Mouse (Mus musculus): ENCODE measurements at regions not wholly inside any gene's neighbourhood (a gene's known extent, or its start where the extent isn't known, plus 50 kb on each side); places are given as distances from the start of the nearest gene placed in this dataset.

DNA sequence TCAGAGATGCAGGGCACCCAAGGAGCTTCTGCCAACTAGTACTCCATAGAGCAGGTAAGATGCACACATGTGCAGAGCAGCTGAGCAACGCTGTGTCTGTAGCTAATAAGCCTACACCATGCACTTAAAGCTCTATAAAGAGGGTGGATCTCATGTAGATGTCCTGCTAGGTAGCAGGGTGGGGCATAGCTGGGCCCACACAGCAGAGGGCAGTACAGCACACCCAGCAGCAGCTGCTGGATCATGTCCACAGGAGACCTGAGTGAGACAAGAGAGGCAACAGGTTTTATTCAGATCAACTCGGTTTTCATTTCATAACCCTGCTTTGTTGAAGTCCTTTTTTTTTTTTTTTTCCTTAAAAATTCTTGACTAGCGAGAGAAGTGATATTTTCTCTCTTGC is 151.5 kb upstream of the Gm10181 start:
- no peak for DNase-seq (ENCODE audit: low read depth in 2 of 2, low spot score in 2 of 2)

DNA sequence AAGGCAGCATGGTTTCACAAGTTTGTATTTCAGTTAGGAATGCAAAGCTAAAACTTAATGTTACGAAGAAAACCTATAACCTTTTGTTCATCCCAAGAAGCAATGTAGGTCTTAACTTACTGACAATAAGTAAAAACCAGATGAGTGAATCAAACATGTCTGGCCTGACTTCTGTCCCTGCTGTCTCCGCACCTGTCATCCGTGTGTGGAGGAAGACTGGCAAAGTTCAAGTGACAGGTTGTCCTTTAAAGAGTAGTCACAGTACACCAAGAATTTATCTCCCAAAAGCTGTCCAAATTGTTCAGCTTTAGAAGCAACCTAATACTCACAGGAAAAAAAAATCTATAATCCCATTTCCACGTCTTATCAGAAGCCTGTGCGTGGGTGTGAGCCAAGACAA is 146.3 kb upstream of the Gm10181 start:
- DNase-seq (ENCODE audit: low read depth in 2 of 2, low spot score in 2 of 2) = no peak

DNA sequence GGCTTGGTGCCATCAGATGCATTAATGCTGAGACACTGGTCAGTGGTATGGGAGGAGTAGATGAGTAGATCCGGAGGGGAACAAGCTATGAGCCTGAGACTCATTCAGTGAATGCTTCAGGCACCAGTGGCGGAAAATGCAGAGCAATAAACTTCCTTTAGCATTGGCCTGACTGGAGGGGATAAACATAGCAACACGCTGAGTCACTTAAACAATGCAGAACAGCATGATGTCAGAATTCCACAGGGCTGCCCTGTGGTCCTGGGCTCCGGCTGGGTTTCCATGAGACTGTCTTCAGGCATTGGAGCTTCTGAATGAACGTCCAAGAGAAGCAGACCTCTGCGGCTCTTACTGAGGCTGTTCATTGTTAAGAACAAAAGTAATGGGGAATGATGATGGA is 145.4 kb upstream of the Gm10181 start:
- no peak for DNase-seq (ENCODE audit: low read depth in 2 of 2, low spot score in 2 of 2)

DNA sequence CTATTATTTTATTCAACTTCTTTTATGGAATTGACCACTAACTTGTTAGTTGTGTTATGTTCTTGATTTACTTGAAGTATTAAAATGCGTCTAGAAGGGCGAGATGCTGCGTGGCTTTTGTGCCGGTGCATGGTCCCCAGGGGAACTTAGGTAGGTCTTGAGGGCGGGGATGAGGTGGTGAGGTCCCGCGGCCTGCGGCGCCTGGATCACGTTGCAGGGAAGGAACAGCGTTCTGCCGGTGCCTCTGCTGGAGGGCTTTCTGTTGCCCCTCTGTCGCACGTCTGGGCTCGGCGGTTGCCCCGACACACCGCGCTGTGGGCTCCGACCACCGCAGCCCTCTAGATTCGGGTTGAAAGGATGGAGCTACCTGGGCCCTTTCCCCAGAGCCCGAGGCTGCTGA is 136.7 kb upstream of the Gm10181 start:
- DNase-seq (ENCODE audit: low read depth in 2 of 2, low spot score in 2 of 2) = no peak

DNA sequence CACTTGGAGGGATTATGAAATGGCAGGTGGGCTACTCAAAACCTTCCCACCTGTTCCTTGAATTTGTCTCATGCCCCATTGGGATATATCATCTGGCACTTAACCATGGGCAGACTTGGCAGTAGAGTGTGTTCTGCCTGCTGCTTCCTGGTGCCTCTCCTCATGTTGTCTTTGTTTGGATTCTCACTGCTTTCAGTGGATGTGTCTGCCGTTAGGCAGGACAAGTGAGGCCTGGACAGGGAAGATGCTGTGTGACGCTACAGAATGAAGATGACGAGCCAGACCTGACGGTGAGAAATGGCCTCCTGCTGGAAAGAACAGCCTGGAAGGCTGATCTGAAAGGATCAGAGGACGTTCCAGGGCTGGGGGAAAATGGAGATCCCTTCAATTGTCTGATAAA is 133.6 kb upstream of the Gm10181 start:
- DNase-seq (ENCODE audit: low read depth in 2 of 2, low spot score in 2 of 2) = no peak

DNA sequence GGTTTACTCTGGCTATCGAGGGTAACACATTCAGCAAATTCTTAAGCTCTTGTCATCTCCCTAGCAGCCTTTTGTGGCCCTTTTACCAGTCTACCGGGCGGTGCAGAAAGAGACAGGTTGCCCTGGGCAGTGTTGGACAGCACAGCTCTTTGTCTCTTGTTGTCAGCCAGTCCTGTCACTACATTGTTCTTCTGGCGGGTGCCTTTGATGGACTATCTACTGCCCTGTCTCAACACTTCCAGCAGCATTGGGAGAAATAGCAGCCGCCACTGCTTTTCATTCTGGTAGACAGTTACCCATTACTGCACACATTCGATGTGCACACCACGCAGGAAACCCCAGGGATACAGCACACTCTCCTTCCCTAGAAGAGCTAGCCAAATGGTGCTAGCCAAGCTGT is 132.7 kb upstream of the Gm10181 start:
- no peak for DNase-seq (ENCODE audit: low read depth in 2 of 2, low spot score in 2 of 2)

DNA sequence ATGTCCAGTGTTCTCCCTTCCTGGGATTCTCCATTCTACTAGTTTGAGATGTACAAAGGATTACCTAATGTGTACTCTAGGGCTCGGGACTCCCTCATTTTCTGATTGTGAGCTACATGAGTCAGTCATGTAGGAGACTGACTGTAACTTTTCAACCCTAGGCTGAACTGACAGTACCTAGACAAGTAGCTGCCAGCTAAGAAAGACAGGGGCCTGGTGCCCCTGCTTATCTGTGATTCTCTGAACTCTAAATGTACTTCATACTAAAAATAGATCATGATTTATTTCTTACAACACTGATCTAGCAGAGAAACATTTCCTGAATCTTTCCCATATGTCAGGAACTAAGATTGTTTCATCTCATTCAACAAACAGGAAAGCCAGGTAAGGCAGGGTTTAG is 125.9 kb upstream of the Gm10181 start:
- no peak for DNase-seq (ENCODE audit: low read depth in 2 of 2, low spot score in 2 of 2)

DNA sequence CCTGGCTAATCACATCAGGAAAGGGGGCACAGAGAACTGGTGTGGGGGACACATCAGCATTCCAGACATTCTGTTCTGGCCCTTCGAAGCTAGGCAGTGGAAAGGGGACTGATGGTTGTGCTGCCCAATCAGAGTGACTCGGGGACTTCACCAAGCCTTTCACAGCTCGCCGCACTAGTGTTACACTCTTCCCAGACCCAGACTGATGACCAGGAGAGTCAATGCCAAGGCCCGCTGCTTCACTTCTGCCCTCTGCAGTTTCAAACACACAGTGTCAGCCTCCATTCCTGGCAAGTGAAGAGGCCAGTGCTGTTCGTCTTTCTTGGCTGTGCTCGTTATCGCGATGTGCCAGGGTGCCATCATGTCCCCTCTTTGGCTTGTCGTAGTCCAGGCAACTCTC is 121.7 kb upstream of the Gm10181 start:
- no peak for DNase-seq (ENCODE audit: low read depth in 2 of 2, low spot score in 2 of 2)

DNA sequence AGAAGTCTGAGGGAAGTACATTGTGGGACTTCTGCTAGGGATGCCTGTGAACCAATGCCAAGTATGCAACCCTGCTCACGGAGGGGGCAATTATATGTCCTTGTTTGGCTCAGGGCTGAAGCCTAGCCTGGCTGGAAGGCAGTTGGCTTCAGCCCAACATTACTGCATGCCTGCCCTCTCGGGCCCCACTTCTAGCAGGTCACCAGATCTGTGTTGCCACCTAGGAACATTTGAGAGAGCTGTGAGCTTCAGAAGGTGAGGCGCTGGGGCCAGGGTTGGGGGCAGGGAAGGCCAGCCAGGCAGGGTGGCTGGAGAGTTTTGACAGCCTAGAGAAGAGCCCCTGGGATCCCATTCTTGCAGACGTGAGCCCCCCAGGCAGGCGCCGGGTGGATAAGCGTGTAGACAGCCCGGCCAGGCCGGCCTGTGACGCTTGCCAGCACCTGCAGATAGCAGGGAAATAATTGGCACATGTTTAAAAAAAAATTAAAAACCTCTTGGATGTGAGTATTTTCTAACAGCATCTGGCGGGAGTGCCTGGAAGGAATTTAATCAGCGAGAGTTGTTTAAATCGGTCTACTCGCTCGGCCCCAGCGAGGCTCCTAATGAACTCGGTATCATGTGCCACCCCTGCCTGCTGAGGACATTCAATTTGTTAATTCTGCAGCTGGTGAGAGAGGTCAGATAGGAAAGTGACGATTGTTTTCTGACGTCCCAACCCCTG is 115.0 kb upstream of the Gm10181 start:
- DNase-seq (ENCODE audit: low read depth in 2 of 2, low spot score in 2 of 2) = no peak

DNA sequence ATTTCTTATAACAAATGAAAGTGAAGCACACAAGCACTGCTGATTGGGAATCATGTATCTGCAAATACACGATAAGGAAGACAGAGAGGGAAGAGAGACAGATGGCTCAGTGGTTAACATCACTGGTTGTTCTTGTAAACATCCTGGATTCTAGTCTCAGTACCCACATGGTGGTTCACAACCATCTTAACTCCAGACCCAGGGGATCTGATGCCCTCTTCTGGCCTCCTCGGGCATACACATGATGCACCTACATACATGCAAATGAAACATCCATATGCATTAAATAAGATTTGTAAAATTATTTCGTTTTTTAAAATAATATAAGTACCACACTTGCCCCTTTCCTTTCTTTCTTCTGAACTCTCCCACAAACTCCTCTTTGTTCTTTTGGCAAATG is 106.4 kb upstream of the Gm10181 start:
- DNase-seq (ENCODE audit: low read depth in 2 of 2, low spot score in 2 of 2) = no peak

DNA sequence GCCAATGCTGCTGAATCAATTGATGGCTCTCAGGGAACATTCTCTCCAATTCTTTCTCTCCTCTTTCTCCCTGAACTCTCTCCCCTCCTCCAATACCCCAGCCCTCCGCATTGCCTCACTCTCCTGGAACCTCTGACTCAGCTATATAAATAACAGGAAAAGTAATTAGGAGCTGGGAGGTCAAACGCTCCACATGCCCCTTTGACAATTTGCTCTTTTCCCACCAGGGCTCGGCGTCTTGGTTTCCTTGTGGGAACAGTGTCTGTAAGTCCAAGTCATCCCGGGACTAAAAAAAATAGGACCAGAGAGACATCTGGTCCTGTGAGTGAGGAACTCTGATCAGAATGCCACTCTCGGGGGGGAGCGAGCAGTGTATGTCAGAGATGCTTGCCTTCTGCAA is 94.7 kb upstream of the Gm10181 start:
- no peak for DNase-seq (ENCODE audit: low read depth in 2 of 2, low spot score in 2 of 2)

DNA sequence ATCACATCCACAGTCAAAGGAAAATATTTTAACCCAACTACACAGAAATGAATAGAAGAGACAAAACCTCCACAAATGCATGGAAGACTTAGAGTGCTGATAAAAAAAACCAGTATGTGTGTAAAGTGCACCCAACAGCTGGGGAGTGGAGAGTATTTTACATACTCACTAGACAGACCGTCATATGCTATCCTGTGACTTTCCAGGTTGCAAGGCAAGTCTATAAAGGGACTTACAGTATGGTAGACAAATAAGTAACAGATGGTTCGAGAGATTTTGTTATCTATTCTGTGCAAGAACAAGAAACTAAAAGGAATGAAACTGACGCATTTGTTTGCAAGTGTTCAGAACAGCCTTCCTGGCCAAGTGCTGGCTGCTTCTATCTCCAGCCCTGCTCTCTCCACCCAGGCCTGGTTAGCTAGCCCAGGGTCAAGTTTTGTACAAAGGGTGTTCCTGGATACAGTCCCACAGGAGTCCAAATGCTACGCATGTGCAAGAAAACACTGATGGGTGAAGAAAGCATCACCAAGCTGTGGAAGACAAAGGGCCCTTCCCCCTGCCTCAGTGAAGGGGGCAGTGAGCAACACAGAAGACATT is 68.0 kb upstream of the Gm10181 start:
- no peak for DNase-seq (ENCODE audit: low read depth in 2 of 2, low spot score in 2 of 2)

DNA sequence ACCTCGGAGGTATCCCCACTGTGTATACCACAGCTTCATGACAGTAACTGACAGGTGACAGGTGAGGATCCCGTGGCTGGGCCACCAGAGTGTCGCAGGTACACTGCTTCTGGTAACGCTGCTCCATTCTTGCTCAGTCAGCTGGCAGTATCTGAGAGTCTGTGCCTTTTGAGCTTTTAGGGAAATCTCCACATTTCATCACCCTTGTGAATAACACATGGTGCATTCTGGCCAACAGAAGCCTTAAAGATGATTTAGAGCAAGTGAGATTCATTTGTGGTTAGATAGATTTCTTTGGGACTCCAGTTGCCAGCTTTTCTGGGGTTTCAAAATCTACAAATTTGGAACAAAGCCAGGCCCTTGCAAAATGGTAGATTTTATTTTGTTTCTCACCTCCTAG is 66.8 kb upstream of the Gm10181 start:
- no peak for DNase-seq (ENCODE audit: low read depth in 2 of 2, low spot score in 2 of 2)

DNA sequence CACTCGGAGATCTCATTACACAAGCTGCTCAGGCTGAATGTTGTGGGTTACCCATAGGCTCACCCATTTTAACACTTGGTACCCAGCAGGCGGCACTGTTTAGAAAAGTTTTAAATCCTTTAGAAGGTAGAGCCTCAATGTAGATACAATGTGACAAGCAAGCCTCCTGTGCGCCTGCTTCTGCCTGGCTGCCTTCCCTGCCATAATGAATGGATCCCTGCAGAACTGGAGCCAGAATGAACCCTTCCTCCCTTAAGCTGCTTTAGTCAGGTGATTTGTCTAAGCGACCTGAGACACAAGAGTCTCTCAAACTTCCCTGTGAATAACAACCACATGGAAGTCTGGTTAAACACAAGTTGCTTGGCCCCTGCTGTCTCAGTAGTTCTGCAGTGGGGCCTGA is 64.7 kb upstream of the Gm10181 start:
- no peak for DNase-seq (ENCODE audit: low read depth in 2 of 2, low spot score in 2 of 2)

DNA sequence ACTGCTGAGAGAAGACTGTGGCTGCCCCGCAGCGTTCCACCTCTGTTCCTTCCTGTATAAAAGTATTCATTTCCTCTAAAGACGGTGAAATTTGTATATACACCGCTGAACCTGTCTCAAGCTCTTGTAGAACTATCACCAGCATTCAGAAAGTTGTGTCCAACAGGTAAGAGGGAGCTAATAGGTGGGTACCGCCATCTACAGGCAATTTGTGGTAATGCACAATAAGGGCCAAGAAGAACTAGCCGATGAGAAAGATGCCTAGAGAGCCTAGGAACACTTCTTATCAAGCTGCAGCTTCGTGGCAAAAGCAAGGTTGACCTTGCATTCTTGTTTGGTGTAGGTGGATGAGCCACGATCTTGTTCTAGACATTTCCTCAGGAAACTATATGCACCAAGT is 61.6 kb upstream of the Gm10181 start:
- DNase-seq (ENCODE audit: low read depth in 2 of 2, low spot score in 2 of 2) = peak in 1 of 2 experiments; percentile 5

DNA sequence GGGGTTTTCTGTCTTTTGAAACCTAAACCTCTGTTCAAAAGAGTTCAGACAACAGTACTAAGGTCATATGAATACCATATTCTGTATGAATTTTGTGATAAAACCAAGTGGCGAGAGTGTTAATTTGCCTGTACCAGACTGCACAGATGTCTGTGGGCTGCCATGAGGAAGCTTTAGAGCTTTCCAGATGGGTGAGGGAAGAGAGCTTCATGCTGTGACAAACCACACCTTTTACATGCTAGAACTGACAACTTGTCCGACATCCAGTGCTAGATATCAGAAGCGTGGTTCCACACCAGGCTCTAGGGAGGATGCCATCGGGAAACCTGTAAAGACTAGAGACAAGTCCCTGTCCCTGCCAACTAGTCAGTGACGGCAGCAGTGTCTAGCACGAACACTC is 60.9 kb upstream of the Gm10181 start:
- no peak for DNase-seq (ENCODE audit: low read depth in 2 of 2, low spot score in 2 of 2)

DNA sequence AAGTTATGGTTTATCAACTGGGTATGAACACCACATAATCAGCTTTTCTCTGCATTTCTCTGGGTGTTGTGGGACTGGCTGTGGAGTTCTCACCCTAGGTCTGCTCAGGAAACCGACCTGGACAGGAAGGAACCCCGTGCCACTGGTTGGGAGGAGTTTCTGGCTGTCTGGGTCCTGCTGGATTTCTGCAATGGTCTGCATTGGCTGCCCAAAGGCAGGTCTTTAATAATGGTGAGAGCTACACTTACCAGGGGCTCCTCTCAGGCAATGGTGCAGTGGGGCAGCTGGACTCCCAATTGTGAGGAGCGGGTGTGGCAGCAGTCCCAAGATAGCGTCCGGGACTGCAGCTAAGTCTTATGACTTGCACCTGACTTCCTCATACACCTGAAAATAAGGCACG is 57.8 kb upstream of the Gm10181 start:
- no peak for DNase-seq (ENCODE audit: low read depth in 2 of 2, low spot score in 2 of 2)

All from CD8-positive naive resting alpha-beta T cell, adult 2 months (primary cell).